Mouse (Mus musculus): ENCODE data around the gene Prox1. TPM values are rescaled to one million over a fixed set of nuclear protein-coding genes. Genes with fewer than 3 reads are reported as not detected.
A peak's percentile ranks its signal among the peaks of the same experiment; 100 is the strongest.

Gene Prox1
- polyA plus RNA-seq, 1 experiment from 2014 or later: 3.0 TPM

GRCm38 (mm10) chr1:190189125-190189524 is 18.6 kb upstream of the Prox1 start:
- H3K36me3 ChIP-seq (replicated peaks): no peaks in the 10 kb centered on the region
- no peak for DNase-seq (ENCODE audit: low spot score)
- 76% methylated on average over 2 of the region's 2 CpGs for WGBS
- H3K27ac ChIP-seq (replicated peaks): no peak overlapping the region
- no peak overlapping the region for H3K4me3 ChIP-seq
- H3K4me1 ChIP-seq: peaks cover 24% of the 10 kb centered on the region
- no peaks in the 10 kb centered on the region for H3K9me3 ChIP-seq
- H3K27me3 ChIP-seq (replicated peaks; ENCODE audit: low read depth, poor library complexity, severe bottlenecking): peaks cover 29% of the 10 kb centered on the region

DNA sequence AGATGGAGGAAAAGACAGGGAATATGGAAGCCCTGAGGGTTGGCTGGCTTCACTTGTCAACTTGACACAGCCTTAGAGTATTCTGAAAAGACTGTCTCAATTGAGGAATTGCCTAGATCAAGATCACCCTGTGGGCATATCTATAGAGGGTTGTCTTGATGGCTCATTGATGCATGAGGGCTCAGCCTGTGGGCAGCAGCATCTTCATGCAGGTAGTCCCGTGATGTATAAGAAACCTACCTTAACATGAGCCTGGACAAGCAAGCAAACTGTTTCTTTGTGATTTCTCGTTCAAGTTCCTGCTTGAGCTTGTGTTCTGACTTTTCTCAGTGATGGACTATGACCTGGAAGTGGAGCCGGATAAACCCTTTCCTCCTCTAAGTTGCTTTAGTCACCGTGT is 15.8 kb upstream of the Prox1 start:
- Histone ChIP-seq H3K36me3 (replicated peaks) (no peaks in the 10 kb centered on the region), H3K4me3 (no peak overlapping the region), H3K9me3 (no peaks in the 10 kb centered on the region), H3K27me3 (replicated peaks; ENCODE audit: low read depth, poor library complexity, severe bottlenecking) (peaks cover 13% of the 10 kb centered on the region; the same call in 1 of the 2 replicates), H3K27ac (replicated peaks) (no peak overlapping the region), H3K4me1 (peaks cover 20% of the 10 kb centered on the region)
- no peak for DNase-seq (ENCODE audit: low spot score)
- 90% methylated on average over 4 of the region's 4 CpGs for WGBS

- Histone ChIP-seq H3K36me3 (replicated peaks) (no peaks in the 10 kb centered on the region), H3K9me3 (no peaks in the 10 kb centered on the region), H3K27me3 (replicated peaks; ENCODE audit: low read depth, poor library complexity, severe bottlenecking) (peaks cover 17% of the 10 kb centered on the region; the same call in 1 of the 2 replicates), H3K4me3 (no peak overlapping the region), H3K27ac (replicated peaks) (no peak overlapping the region), H3K4me1 (peaks cover 21% of the 10 kb centered on the region)
- DNase-seq (ENCODE audit: low spot score): no peak
- 80% methylated on average over 10 of the region's 10 CpGs for WGBS
Measured at GRCm38 (mm10) chr1:190185284-190185683, 14.8 kb upstream of the Prox1 start.

DNA sequence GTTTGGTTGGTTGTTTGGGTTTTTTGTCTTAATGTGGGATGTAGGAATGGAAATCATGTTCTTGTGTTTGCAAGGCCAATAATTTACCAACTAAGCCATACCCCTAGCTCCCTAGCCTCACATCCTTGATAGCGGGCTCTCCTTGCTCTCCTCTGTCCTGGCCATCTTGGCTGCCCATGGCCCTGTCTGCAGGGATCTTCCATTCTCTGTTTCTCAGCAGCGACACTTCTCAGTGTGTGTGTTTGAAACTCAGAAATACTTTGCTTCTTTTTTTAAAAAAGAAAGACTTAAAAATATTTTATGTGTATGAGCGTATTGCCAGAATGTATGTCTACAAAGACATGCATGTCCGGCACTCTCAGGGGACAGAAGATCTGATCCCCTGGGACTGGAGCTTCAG is 13.1 kb upstream of the Prox1 start:
- DNase-seq (ENCODE audit: low spot score): no peak
- Histone ChIP-seq H3K4me1 (peaks cover 20% of the 10 kb centered on the region), H3K27me3 (replicated peaks; ENCODE audit: low read depth, poor library complexity, severe bottlenecking) (peaks cover 21% of the 10 kb centered on the region), H3K36me3 (replicated peaks) (no peaks in the 10 kb centered on the region), H3K4me3 (no peak overlapping the region), H3K9me3 (no peaks in the 10 kb centered on the region), H3K27ac (replicated peaks) (no peak overlapping the region)
- 88% methylated on average over 4 of the region's 4 CpGs for WGBS

GRCm38 (mm10) chr1:190181765-190182164 is 11.3 kb upstream of the Prox1 start:
- WGBS: 68% methylated on average over 7 of the region's 7 CpGs

GRCm38 (mm10) chr1:190180861-190181260 is 10.3 kb upstream of the Prox1 start:
- H3K27ac ChIP-seq (replicated peaks): no peak overlapping the region
- peaks cover 23% of the 10 kb centered on the region for H3K4me1 ChIP-seq
- H3K9me3 ChIP-seq: no peaks in the 10 kb centered on the region
- no peak for DNase-seq (ENCODE audit: low spot score)
- no peaks in the 10 kb centered on the region for H3K36me3 ChIP-seq (replicated peaks)
- 30% methylated on average over 6 of the region's 6 CpGs for WGBS
- H3K4me3 ChIP-seq: no peak overlapping the region
- peaks cover 46% of the 10 kb centered on the region for H3K27me3 ChIP-seq (replicated peaks; ENCODE audit: low read depth, poor library complexity, severe bottlenecking)

More at GRCm38 (mm10) chr1:190181765-190182164, 11.3 kb upstream of the Prox1 start:
- no peak overlapping the region for H3K4me3 ChIP-seq
- H3K27ac ChIP-seq (replicated peaks): no peak overlapping the region
- peaks cover 38% of the 10 kb centered on the region for H3K27me3 ChIP-seq (replicated peaks; ENCODE audit: low read depth, poor library complexity, severe bottlenecking)
- H3K9me3 ChIP-seq: no peaks in the 10 kb centered on the region
- no peak for DNase-seq (ENCODE audit: low spot score)
- H3K4me1 ChIP-seq: peaks cover 23% of the 10 kb centered on the region
- H3K36me3 ChIP-seq (replicated peaks): no peaks in the 10 kb centered on the region

- Histone ChIP-seq H3K27me3 (replicated peaks; ENCODE audit: low read depth, poor library complexity, severe bottlenecking) (peaks cover 85% of the 10 kb centered on the region), H3K27ac (replicated peaks) (no peak overlapping the region), H3K9me3 (no peaks in the 10 kb centered on the region), H3K4me1 (peaks cover 48% of the 10 kb centered on the region), H3K36me3 (replicated peaks) (no peaks in the 10 kb centered on the region), H3K4me3 (no peak overlapping the region)
- 24% methylated on average over 3 of the region's 3 CpGs for WGBS
- DNase-seq (ENCODE audit: low spot score): no peak
Measured at GRCm38 (mm10) chr1:190176961-190177360, 6.4 kb upstream of the Prox1 start.

DNA sequence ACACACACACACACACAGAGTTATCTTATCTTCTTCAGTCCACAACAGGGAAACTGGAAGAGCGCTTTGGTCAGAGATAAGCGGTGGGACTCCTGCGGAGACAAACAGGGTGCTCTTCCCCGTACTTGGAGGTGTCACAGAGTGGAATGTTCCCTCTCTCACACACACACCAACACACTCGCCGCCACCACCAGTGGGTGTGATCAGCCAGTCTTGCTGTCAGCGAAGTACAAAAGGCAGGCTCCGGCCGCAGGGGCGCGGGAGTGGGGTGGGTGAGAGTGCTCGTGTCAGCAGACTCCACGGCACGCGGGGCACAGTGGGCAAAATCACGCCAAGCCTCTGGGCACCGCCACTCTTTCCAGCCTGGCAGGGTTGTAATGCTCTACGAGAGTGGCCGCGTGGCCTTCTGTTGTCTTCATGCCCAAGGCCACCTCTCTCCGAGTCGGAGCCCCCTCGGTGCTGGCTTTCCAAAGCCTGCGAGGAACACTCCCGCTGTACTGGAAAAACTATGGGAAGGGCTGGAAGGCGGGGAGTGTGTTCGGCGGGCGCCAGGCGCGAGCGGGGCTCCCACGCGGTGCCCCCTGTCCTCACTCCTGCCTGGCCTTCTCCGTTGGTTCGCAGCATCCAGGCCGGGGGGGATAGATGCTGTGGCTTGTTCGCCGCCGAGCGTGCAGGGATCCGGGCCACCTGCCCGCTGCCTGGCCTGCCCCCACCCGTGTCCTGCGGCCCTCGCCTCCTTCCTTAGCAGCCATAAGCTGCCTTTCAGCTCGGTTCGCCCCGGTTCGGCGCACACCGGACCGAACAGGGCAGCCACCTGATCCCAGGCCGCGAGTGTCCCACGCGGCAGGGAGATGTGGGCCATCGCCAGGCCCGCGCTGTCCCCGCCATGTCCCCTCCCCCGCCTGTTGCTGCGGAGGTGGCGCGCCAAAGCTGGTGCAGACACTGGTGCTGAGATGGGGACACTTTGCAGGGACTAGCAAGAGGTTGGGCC is 4.5 kb upstream of the Prox1 start:
- peak overlapping the region; percentile 59 for H3K4me3 ChIP-seq
- DNase-seq (ENCODE audit: low spot score): peak; percentile 59

GRCm38 (mm10) chr1:190174231-190174630 is 3.7 kb upstream of the Prox1 start:
- WGBS: under 1% methylated on average over 13 of the region's 13 CpGs
- Histone ChIP-seq H3K27ac (replicated peaks) (no peak overlapping the region), H3K9me3 (no peaks in the 10 kb centered on the region), H3K4me3 (peak overlapping the region; percentile 59; the same call in 1 of the 2 replicates), H3K4me1 (peaks cover 51% of the 10 kb centered on the region), H3K27me3 (replicated peaks; ENCODE audit: low read depth, poor library complexity, severe bottlenecking) (peaks cover 92% of the 10 kb centered on the region), H3K36me3 (replicated peaks) (no peaks in the 10 kb centered on the region)
- peak; percentile 73 for DNase-seq (ENCODE audit: low spot score)

More for the DNA sequence above, 4.5 kb upstream of the Prox1 start:
- peaks cover 93% of the 10 kb centered on the region for H3K27me3 ChIP-seq (replicated peaks; ENCODE audit: low read depth, poor library complexity, severe bottlenecking)
- under 1% methylated on average over 65 of the region's 65 CpGs for WGBS
- H3K27ac ChIP-seq (replicated peaks): peak overlapping the region; percentile 76
- H3K4me1 ChIP-seq: peaks cover 44% of the 10 kb centered on the region
- no peaks in the 10 kb centered on the region for H3K36me3 ChIP-seq (replicated peaks)
- no peaks in the 10 kb centered on the region for H3K9me3 ChIP-seq

- no peaks in the 10 kb centered on the region for H3K9me3 ChIP-seq
- H3K36me3 ChIP-seq (replicated peaks): no peaks in the 10 kb centered on the region
- H3K27me3 ChIP-seq (replicated peaks; ENCODE audit: low read depth, poor library complexity, severe bottlenecking): peaks cover 92% of the 10 kb centered on the region
- peaks cover 58% of the 10 kb centered on the region for H3K4me1 ChIP-seq
- H3K27ac ChIP-seq (replicated peaks): no peak overlapping the region
- under 1% methylated on average over 16 of the region's 16 CpGs for WGBS
- peak; percentile 64 for DNase-seq (ENCODE audit: low spot score)
- H3K4me3 ChIP-seq: peak overlapping the region; percentile 42
Measured at GRCm38 (mm10) chr1:190173596-190173995, 3.1 kb upstream of the Prox1 start.

- Histone ChIP-seq H3K4me3 (peak overlapping the region; percentile 42), H3K36me3 (replicated peaks) (no peaks in the 10 kb centered on the region), H3K4me1 (peaks cover 63% of the 10 kb centered on the region), H3K27ac (replicated peaks) (peak overlapping the region; percentile 66; the same call in 1 of the 2 replicates), H3K27me3 (replicated peaks; ENCODE audit: low read depth, poor library complexity, severe bottlenecking) (peaks cover 92% of the 10 kb centered on the region), H3K9me3 (no peaks in the 10 kb centered on the region)
- DNase-seq (ENCODE audit: low spot score): peak; percentile 66
- under 1% methylated on average over 24 of the region's 24 CpGs for WGBS
Measured at GRCm38 (mm10) chr1:190172979-190173461, 2.5 kb upstream of the Prox1 start.

DNA sequence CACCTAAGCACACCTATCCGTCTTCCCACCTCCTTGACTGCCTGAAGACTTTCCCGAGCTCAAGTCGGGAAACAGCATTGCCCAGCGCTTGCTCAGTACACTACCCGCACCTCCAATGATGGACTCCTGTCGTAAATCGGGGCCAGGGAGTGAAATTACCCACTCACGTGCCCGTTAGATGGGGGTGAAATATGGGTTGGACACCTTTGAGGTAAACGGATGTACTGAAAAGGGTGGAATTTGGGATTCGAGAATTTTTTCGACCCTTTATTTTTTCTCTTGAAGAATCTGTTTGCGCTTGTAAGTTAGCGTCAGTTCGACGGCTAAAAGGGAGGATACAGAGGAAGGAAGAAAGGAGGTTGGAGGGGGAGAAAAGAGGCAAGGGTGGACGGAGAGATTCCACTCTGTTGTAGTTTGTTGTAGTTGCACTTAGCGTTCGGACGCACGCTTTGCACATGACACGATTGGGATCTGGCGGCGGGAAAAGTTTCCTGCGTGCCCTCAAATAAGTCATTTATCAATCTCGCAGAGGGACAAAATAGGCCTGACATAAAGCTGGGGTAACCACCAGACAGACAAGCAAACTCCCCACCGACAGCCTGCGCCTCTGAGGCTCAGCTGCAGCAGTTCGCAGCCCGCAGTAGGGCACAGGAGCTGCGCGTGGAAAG is 1.9 kb upstream of the Prox1 start:
- Histone ChIP-seq H3K27ac (replicated peaks) (peak overlapping the region; percentile 66; the same call in 1 of the 2 replicates), H3K4me3 (peak overlapping the region; percentile 42), H3K4me1 (peaks cover 68% of the 10 kb centered on the region), H3K27me3 (replicated peaks; ENCODE audit: low read depth, poor library complexity, severe bottlenecking) (peaks cover 92% of the 10 kb centered on the region), H3K9me3 (no peaks in the 10 kb centered on the region), H3K36me3 (replicated peaks) (no peaks in the 10 kb centered on the region)
- peak; percentile 45 for DNase-seq (ENCODE audit: low spot score)
- WGBS: under 1% methylated on average over 32 of the region's 32 CpGs

Data from embryonic facial prominence, embryonic 10.5 days (tissue).